Mouse (Mus musculus) intestine, embryonic 15.5 days (tissue): ENCODE results near the gene Epb41l2. TPM values are rescaled to one million over a fixed set of nuclear protein-coding genes. Genes with fewer than 3 reads are reported as not detected.
A peak's percentile ranks its signal among the peaks of the same experiment; 100 is the strongest.

Experiments
- ATAC-seq: fragments of 200-750 bp; cut with Nextera tagmentation; 2 replicates; pipeline ENCODE4 v1.8.0; 2017; ENCODE audit warnings: moderate TSS enrichment, moderate library complexity
- H3K27ac ChIP-seq: fragments of 300-500 bp; sonication (generic); 2 replicates; pipeline ENCODE4 v1.5.1; 2015; ENCODE audit warnings: mild to moderate bottlenecking, inconsistent platforms
- H3K27me3 ChIP-seq: fragments of 300-500 bp; sonication (generic); replicated peaks from 2 replicates; pipeline ENCODE4 v1.6.1; 2015; ENCODE audit warnings: inconsistent platforms
- H3K36me3 ChIP-seq: fragments of 300-500 bp; sonication (generic); 2 replicates; pipeline ENCODE4 v1.6.1; 2015; ENCODE audit warnings: inconsistent platforms
- H3K4me1 ChIP-seq: fragments of 300-500 bp; sonication (generic); replicated peaks from 2 replicates; pipeline ENCODE4 v1.6.1; 2015; ENCODE audit warnings: inconsistent platforms
- H3K4me2 ChIP-seq: fragments of 300-500 bp; sonication (generic); replicated peaks from 2 replicates; pipeline ENCODE4 v1.6.1; 2015; ENCODE audit warnings: mild to moderate bottlenecking, inconsistent platforms
- H3K4me3 ChIP-seq: fragments of 300-500 bp; sonication (generic); replicated peaks from 2 replicates; pipeline ENCODE4 v1.5.1; 2015; ENCODE audit warnings: inconsistent platforms
- H3K9ac ChIP-seq: fragments of 300-500 bp; sonication (generic); 2 replicates; pipeline ENCODE4 v1.6.1; 2015; ENCODE audit warnings: inconsistent platforms
- H3K9me3 ChIP-seq: fragments of 300-500 bp; sonication (generic); 2 replicates; pipeline ENCODE4 v1.6.1; 2016; ENCODE audit warnings: inconsistent platforms
- WGBS: fragments of 180-500 bp; shearing (Covaris S2); methylation state at CpG from one replicate; pipeline ENCODE4 v1.1.7; 2015; 5-methylcytosine and 5-hydroxymethylcytosine counted together
- polyA plus RNA-seq: library from polyadenylated mRNA; unstranded; fragments of >200 nt; fragmentation: Nextera tagmentation; extraction: Ambion mirVana; gene quantifications from 2 replicates; pipeline ENCODE4 v1.2.1, GENCODE M21; 2015

Epb41l2 gene
- polyA plus RNA-seq, 1 experiment from 2014 or later = 42.1 TPM

DNA sequence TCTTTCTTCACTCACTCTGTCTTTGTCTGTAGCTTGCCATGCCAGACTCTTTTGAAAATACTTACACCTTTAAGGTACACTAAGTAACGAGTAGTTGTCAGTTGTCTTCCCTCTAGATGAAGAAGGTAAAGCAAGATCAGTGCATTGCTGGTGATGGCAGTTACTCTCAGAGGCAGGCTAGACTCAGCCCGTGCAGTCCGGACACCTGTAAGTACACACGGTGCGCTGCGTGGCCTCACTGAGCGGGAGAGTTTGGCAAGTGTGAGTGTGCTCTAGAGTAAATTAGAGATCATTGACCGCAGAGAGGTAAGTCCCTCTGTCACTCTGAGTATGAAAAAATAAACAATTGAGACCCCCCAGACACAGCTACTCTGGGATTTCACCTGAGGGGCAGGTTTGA is 46.0 kb downstream of the Epb41l2 start:
- WGBS = 81% methylated on average over 8 of the region's 8 CpGs
- Histone ChIP-seq H3K9me3 (no peaks in the 10 kb centered on the region), H3K4me3 (no peak overlapping the region), H3K9ac (no peak overlapping the region), H3K27me3 (no peaks in the 10 kb centered on the region), H3K36me3 (no peaks in the 10 kb centered on the region), H3K27ac (no peak overlapping the region), H3K4me1 (no peaks in the 10 kb centered on the region; the same call in 1 of the 2 replicates), H3K4me2 (no peak overlapping the region)
- ATAC-seq = no peak

- Histone ChIP-seq H3K36me3 (no peaks in the 10 kb centered on the region), H3K27me3 (no peaks in the 10 kb centered on the region), H3K4me2 (no peak overlapping the region), H3K4me3 (no peak overlapping the region), H3K9ac (no peak overlapping the region), H3K4me1 (no peaks in the 10 kb centered on the region; the same call in 1 of the 2 replicates), H3K9me3 (no peaks in the 10 kb centered on the region), H3K27ac (no peak overlapping the region)
- ATAC-seq = no peak
- 75% methylated on average over 5 of the region's 5 CpGs for WGBS
Measured at GRCm38 (mm10) chr10:25406695-25407094, 47.1 kb downstream of the Epb41l2 start.

GRCm38 (mm10) chr10:25408136-25408650 is 48.6 kb downstream of the Epb41l2 start:
- H3K4me2 ChIP-seq = no peak overlapping the region
- no peak for ATAC-seq
- H3K4me3 ChIP-seq = no peak overlapping the region
- 76% methylated on average over 14 of the region's 14 CpGs for WGBS
- no peak overlapping the region for H3K27ac ChIP-seq
- H3K4me1 ChIP-seq = no peaks in the 10 kb centered on the region; the same call in 1 of the 2 replicates
- no peaks in the 10 kb centered on the region for H3K9me3 ChIP-seq
- no peak overlapping the region for H3K9ac ChIP-seq
- no peaks in the 10 kb centered on the region for H3K36me3 ChIP-seq
- no peaks in the 10 kb centered on the region for H3K27me3 ChIP-seq

GRCm38 (mm10) chr10:25411836-25412373 is 52.3 kb downstream of the Epb41l2 start:
- Histone ChIP-seq H3K27me3 (no peaks in the 10 kb centered on the region), H3K36me3 (no peaks in the 10 kb centered on the region), H3K4me1 (no peaks in the 10 kb centered on the region), H3K27ac (no peak overlapping the region), H3K4me2 (no peak overlapping the region), H3K9me3 (no peaks in the 10 kb centered on the region), H3K9ac (no peak overlapping the region), H3K4me3 (no peak overlapping the region)
- 49% methylated on average over 6 of the region's 6 CpGs for WGBS
- ATAC-seq = no peak

DNA sequence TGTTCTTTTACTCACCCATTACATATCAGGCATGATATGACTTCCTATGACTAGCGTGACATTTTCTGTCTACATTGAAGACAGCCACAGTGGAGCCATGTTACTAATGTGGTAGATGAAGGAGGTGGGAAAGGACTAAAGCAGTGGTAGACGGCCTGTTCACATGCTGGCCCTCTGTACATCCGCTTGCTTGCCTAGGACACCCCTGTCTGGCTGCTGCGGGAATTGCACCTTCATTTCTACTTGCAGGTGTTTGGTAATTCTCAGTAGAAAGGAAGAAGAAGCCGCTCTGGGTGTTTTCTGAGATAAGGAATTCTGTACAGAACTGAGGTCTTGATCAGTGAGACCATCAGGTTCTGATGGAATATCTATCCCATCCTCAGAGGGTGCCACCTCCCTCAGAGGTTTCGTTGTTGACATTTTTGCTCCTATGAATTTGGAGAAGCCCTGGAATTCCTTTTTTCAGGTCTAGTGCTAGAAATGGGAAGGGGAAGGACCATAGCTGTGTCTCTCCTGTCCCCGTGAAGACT is 55.7 kb downstream of the Epb41l2 start:
- H3K4me2 ChIP-seq = no peak overlapping the region
- H3K27ac ChIP-seq = no peak overlapping the region
- ATAC-seq = no peak
- no peaks in the 10 kb centered on the region for H3K4me1 ChIP-seq
- 83% methylated on average over 7 of the region's 7 CpGs for WGBS
- H3K9me3 ChIP-seq = no peaks in the 10 kb centered on the region
- H3K27me3 ChIP-seq = no peaks in the 10 kb centered on the region
- no peak overlapping the region for H3K9ac ChIP-seq
- H3K4me3 ChIP-seq = no peak overlapping the region
- H3K36me3 ChIP-seq = no peaks in the 10 kb centered on the region

- Histone ChIP-seq H3K36me3 (no peaks in the 10 kb centered on the region), H3K27me3 (no peaks in the 10 kb centered on the region), H3K4me2 (no peak overlapping the region), H3K4me1 (no peaks in the 10 kb centered on the region), H3K27ac (no peak overlapping the region), H3K9me3 (no peaks in the 10 kb centered on the region), H3K9ac (no peak overlapping the region), H3K4me3 (no peak overlapping the region)
- no peak for ATAC-seq
- WGBS = 80% methylated on average over 5 of the region's 5 CpGs
Measured at GRCm38 (mm10) chr10:25416696-25417095, 57.1 kb downstream of the Epb41l2 start.

- H3K36me3 ChIP-seq = no peaks in the 10 kb centered on the region
- no peaks in the 10 kb centered on the region for H3K9me3 ChIP-seq
- ATAC-seq = peak; percentile 72
- peak overlapping the region; percentile 78 for H3K27ac ChIP-seq
- WGBS = 16% methylated on average over 1 of the region's 1 CpGs
- H3K9ac ChIP-seq = no peak overlapping the region
- no peak overlapping the region for H3K4me3 ChIP-seq
- peaks cover 34% of the 10 kb centered on the region for H3K4me1 ChIP-seq
- no peak overlapping the region for H3K4me2 ChIP-seq
- no peaks in the 10 kb centered on the region for H3K27me3 ChIP-seq
Measured at GRCm38 (mm10) chr10:25426058-25426457, 66.5 kb downstream of the Epb41l2 start.

DNA sequence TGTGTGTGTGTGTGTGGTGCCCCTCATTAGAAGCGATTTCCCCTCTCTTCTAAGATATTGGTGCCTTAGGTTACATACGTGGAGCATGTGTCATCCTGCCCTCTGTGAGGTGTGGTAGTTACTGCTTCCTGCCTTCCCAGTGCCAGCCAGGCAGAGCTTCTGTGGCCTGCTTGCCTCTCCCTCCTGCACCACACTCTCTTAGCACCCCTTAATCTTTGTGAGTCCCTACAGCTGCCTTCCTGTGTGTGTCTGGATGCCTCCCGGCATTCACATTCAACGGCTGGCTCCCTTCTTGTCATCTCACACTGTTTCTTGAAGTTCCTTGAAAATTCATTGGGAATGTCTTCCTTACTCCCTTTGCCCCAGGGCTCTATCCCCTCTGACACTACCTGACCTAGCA is 67.2 kb downstream of the Epb41l2 start:
- Histone ChIP-seq H3K27me3 (no peaks in the 10 kb centered on the region), H3K4me2 (peak overlapping the region; percentile 14; the same call in 1 of the 2 replicates), H3K27ac (peak overlapping the region; percentile 78), H3K9me3 (no peaks in the 10 kb centered on the region), H3K36me3 (no peaks in the 10 kb centered on the region), H3K9ac (no peak overlapping the region), H3K4me1 (peaks cover 37% of the 10 kb centered on the region), H3K4me3 (no peak overlapping the region)
- peak; percentile 73 for ATAC-seq
- WGBS = 27% methylated on average over 4 of the region's 4 CpGs

- peak; percentile 80 for ATAC-seq
- Histone ChIP-seq H3K27me3 (no peaks in the 10 kb centered on the region), H3K4me3 (no peak overlapping the region), H3K4me1 (peaks cover 40% of the 10 kb centered on the region), H3K4me2 (peak overlapping the region; percentile 33; the same call in 1 of the 2 replicates), H3K9me3 (no peaks in the 10 kb centered on the region), H3K36me3 (no peaks in the 10 kb centered on the region), H3K27ac (peak overlapping the region; percentile 78), H3K9ac (no peak overlapping the region)
- 23% methylated on average over 7 of the region's 7 CpGs for WGBS
Measured at GRCm38 (mm10) chr10:25427523-25427922, 67.9 kb downstream of the Epb41l2 start.

DNA sequence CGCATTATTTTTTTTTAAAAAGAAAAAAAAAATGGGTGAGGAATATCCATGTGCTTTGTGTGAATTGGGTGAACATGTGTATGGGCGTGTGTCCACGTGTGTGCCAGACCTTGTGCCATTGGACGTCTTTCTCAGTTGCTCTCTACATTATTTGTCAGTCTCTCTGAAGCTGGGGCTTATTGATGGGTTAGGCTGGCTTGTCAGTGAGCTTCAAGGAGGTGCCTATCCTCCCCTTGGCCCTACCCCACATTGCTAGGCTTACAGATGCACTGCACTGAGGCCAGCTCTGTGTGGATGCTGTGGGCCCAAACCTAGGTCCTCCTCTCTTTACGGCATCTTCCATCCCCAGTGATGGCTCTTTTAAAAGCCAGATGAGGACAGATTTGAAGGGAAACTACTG is 69.1 kb downstream of the Epb41l2 start:
- Histone ChIP-seq H3K4me1 (peaks cover 43% of the 10 kb centered on the region), H3K9ac (no peak overlapping the region), H3K36me3 (no peaks in the 10 kb centered on the region), H3K4me3 (no peak overlapping the region), H3K27me3 (no peaks in the 10 kb centered on the region), H3K9me3 (no peaks in the 10 kb centered on the region), H3K4me2 (no peak overlapping the region), H3K27ac (no peak overlapping the region)
- WGBS = 81% methylated on average over 5 of the region's 5 CpGs
- no peak for ATAC-seq

DNA sequence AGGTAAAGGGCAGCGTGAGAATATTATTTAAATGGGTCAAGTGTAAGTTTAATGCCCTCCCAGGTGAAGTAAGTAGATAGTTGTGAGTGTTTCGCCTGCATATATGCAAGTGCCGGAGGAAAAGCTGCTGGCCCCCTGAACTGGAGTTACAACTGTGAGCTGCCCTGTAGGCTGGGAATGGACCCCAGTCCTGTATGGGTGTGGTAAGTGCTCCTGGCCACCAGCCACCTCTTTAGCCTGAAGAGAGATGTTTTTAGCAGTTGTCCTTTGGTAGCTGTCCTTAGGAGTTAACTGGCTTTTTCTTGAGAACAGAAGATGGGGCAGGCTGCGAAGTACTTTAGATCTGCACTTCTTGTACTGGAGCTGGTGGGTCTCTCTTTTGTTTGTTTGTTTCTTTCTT is 69.7 kb downstream of the Epb41l2 start:
- H3K9ac ChIP-seq = no peak overlapping the region
- no peak for ATAC-seq
- H3K36me3 ChIP-seq = no peaks in the 10 kb centered on the region
- H3K27me3 ChIP-seq = no peaks in the 10 kb centered on the region
- no peak overlapping the region for H3K4me2 ChIP-seq
- no peak overlapping the region for H3K27ac ChIP-seq
- WGBS = 93% methylated on average over 4 of the region's 4 CpGs
- no peak overlapping the region for H3K4me3 ChIP-seq
- no peaks in the 10 kb centered on the region for H3K9me3 ChIP-seq
- peaks cover 45% of the 10 kb centered on the region for H3K4me1 ChIP-seq

GRCm38 (mm10) chr10:25430862-25431261 is 71.3 kb downstream of the Epb41l2 start:
- H3K4me2 ChIP-seq = no peak overlapping the region
- ATAC-seq = no peak
- no peak overlapping the region for H3K4me3 ChIP-seq
- H3K27ac ChIP-seq = 0 out of 2 replicates have a peak overlapping the region, but pooled peaks have one; percentile 11
- H3K27me3 ChIP-seq = no peaks in the 10 kb centered on the region
- 46% methylated on average over 6 of the region's 6 CpGs for WGBS
- H3K9me3 ChIP-seq = no peaks in the 10 kb centered on the region
- H3K4me1 ChIP-seq = peaks cover 54% of the 10 kb centered on the region
- H3K9ac ChIP-seq = no peak overlapping the region
- H3K36me3 ChIP-seq = no peaks in the 10 kb centered on the region

DNA sequence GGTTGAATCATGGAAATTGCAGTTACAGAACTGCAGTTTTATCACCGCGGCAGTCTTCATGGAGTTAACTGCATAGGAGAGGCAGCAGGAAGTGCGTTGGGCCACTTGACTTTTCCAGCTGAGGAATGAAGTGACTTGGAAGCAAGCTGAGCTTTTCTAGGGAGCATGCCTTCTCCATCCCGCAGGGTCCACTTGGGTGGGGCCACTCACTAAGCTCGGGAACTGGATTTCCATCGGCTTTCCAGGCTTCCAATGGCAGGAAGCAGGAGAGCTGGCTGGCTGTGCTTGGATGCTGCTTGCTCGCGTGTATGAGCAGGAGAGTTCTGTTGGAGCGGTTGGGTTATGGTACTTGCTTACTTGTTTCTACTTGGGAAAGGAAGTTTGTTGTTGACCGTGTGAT is 72.8 kb downstream of the Epb41l2 start:
- Histone ChIP-seq H3K36me3 (no peaks in the 10 kb centered on the region), H3K4me2 (peak overlapping the region; percentile 36), H3K27ac (peak overlapping the region; percentile 60; the same call in 1 of the 2 replicates), H3K4me3 (no peak overlapping the region), H3K4me1 (peaks cover 40% of the 10 kb centered on the region), H3K9me3 (no peaks in the 10 kb centered on the region), H3K27me3 (no peaks in the 10 kb centered on the region), H3K9ac (no peak overlapping the region)
- 34% methylated on average over 10 of the region's 10 CpGs for WGBS
- peak; percentile 28 for ATAC-seq
